Mouse (Mus musculus): ENCODE data around the gene Mmd.

Gene Mmd

DNA sequence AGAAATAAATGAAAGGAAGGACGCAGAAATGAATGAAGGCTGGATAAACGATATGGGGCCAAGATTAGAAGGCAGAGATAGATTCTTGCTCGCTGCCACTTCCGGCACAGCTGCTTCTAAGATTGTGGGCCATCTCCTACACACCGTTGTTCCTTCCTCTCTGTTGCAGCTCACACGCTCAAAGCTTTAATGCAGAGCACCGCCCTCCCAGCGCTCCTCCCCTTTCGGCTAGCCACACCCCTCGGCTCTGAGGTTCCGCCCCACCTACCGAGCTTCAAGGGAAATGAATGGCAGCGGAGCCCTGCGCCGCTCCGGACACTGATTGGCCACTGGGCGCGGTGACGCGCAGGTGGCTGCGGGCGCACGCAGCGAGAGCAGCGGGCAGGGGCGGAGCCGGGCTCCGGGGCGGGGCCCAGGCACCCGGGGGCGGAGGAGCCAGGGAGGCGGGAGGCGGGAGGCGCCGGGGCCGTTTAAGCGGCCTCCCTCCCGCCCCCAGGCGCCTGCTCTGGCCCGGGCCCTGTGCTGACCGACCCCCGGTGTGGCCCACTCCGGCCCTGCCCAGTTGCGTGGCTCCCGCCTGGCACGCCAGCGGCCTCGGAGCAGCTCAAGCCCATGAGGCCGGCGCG, at the start of gene Mmd:
Mmd (plus strand) TSS at position 432 of the 626 bp plus-strand sequence.
- peak; percentile 94 to 95 for DNase-seq (ENCODE audit: low spot score in 2 of 2)

DNA sequence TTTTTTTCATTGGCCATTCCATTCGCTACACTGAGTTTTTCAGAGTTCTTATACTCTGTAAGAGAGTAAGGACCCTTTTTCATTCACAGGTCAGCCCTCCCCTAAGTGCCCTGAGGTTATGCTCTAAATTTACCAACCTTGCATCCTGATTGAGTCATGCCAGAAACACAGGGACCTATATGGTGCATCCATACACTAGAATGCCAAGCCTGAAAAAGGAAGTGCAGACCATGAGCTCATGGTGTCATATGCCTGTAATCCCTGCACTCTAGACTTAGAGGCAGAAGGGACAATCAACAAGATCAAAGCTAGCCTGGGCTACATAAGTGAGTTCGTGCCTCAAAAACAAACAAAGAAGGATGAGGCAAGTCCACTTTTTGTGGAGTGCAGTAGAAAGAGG, 48.4 kb upstream of the Mmd start:
- no peak for DNase-seq (ENCODE audit: low spot score in 2 of 2)

DNA sequence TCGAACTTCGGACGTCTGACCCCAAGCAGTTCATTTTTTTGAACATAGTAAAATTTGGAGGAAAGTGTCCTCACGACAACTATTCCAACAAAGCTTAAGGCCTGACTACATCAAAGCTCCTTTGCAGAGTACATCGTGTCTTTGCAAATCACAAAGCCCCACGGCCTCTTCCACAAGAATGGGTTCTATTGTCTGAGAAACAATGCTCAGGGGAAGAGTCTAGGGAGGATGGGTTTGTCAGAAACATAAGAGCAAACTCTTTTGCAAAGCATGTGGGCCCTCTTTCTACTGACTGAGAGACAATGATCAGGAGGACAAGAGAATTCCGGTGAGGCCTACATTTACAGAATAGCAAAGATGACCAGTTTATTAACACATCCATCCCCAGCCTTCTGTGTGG, 35.0 kb upstream of the Mmd start:
- DNase-seq (ENCODE audit: low spot score in 2 of 2): no peak

DNA sequence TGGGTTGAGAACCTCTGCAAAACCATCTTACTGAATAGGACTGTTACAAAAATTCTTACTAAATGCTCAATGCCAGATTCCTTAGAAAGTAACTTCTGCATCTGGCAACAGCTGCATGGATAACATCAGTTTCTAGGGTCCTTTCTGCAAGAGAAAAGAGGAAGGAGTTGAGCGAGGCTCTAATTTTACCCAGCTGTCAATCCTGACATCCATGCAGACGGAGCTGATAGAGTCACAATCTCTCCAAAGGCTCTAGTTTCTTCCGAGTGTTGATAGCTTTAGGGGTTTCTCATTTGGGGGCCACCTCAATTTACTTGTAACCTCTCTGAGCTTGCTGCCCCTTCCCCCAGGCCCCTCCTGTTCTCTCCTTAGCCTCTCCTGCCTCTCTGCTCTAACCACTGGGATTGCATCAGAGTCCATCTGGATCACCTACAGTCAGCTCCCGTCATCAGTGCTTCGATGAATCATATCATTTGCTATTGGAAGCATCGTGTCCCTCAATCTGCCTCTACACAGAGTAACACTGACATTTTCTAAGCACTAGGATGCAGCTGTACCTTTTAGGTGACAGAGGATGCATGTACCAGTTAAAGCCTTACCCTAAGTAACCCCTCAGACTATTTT, 29.1 kb upstream of the Mmd start:
- DNase-seq (ENCODE audit: low spot score in 2 of 2): no peak

DNA sequence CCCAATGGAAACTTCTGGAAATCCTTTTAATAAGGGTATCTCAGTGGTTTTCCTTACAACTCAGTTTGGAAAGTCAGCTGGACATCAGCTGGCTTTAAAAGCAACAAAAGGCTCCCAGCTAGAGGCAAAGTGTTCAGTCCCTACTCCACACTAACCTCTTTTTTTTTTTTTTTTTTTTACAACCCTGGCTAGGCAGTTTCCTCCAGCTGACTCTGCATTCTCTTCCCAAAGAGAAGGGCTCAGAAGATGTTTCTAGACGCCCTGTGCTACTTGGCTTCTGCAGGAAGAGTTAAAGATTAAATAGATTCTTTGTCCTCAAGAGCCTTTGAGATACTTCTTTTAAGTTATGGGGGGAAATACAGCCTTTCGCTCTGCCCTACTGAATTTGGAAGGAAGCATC, 28.5 kb upstream of the Mmd start:
- no peak for DNase-seq (ENCODE audit: low spot score in 2 of 2)

DNA sequence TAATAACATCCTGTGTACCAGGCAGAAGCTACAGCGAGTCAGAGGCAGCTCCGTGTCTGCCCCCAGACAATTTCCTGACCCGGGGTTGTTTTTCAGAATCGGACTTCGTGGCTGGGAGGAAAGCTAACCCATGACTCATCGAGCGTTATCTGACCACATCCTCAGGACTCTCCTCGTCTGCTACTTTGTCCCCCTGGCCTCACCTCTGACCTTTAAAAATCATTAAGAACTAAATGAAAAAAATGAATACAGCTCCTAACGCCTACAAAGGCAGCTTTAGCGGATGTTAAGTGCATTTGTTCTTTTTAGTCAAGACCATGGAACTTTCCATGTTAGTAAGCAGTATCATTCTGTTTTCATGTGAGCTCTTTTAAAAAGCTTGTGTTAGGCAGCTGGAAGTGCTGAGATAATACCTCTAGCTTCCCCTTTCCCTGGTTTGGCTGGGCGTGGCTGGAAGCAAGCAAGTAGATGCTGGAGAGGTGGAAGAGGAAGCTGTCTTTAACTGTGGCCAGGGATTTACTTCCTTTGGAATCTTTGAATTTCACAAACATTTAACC, 24.3 kb upstream of the Mmd start:
- DNase-seq (ENCODE audit: low spot score in 2 of 2): no peak

DNA sequence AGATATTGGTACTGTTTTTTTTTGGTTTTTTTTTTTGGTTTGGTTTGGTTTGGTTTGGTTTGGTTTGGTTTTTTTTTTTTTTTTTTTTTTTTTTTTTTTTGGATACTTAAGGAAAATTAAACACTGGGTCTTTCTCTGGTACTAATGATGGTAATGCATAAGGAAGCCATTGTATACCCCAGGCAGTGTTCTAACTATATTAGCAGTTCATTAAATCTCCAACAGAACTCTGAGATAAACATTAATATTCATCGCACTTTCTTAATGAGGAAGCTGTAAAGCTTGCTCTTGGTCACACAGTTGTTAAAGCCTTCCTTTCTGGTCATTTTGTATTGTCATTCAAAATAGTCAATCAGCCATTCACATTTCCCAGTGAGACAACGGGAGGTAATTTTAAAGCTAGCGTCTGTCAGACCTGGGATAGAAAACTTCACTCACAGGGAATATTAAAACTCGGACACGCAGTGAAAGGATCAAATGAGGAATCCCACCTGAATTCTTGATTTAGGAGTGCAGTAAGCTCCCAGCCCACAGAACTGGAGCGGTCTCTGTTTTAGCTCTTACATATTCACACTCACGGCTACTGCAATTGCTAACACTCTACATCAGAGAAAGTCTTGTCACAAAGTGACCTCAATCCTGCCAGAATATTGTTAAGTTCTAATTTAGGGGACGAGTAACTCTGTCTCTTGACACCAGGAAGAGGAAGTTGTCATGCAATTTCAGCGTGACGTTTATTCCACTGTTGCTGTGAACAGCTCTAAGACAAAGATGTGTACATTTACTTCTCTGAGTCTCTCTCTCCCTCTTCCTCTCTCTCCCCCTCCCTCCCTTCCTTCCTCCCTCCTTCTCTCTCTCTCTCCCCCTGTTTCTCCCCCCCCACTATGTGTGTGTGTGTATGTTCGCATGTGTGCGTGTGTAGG, 22.0 kb upstream of the Mmd start:
- DNase-seq (ENCODE audit: low spot score in 2 of 2): no peak

DNA sequence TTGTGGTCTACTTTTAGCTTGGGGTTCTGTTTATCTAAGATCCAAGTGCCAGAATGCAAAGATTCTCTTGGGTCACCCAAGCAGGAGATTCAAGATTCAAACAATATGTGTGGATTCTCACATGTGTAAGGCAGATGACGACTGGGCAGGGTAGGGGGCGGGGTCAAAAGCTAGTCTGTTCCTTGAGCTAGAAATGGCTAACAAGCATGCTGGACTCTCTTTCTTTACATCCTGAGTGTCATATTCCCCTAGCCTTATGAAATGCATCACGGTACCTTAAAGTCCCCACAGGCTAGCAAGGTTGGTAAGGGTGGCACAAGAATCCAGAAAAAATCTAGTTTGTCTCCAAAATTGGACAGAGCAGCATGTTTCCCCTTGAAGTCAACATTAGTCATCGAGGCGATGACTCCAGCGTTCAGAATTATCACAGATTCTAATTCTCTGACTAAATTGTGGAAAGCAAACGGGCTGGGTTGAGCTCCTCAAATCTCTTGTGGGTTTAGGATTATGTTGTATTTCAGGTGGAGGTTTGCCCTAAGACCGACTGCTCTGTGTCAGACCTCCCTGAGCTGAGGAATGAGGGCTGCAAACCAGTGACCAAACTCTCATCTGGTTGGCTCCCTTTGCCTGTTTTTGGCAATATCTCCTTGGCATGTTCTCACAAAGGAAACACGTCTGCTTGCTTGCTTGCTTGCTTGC, 20.9 kb upstream of the Mmd start:
- no peak for DNase-seq (ENCODE audit: low spot score in 2 of 2)

DNA sequence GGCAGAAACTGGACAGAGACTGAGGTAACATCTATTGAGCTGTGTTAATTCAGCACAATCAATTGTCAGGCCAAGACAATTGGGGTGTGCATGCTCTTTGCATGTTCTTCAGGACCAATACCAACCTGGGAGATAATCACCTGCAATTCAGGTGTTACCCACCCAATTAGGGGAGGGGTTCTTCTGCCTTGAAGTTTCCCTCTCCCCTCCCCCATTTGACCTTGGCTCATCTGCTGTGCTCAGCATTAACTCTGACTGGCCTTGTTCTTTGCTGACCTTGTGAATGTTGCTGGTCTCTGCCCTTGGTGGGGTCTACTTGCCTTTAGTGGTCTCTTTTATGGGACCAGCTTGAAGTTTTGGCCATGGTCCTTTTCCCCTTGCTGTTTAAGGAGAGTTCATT, 19.5 kb upstream of the Mmd start:
- no peak for DNase-seq (ENCODE audit: low spot score in 2 of 2)

DNA sequence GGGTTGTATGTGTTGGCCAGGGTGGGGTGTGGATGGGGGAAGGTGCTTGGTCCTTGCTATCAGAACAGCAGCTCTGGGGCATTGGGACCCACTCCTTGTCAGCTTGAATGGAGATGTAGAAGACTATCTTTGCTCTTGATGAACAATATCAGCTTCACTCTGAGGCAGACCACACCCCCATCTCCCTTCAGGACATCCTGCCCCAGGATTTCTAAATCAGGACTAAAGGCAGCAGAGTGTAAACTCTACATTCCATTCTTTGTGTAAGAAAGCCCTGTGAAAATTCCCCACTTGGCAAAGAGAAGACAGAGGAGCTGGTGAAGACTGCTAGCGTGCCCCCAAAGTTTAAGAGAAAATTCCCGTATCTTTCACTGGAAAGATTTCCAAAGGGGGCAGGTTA, 18.6 kb upstream of the Mmd start:
- DNase-seq (ENCODE audit: low spot score in 2 of 2): no peak

DNA sequence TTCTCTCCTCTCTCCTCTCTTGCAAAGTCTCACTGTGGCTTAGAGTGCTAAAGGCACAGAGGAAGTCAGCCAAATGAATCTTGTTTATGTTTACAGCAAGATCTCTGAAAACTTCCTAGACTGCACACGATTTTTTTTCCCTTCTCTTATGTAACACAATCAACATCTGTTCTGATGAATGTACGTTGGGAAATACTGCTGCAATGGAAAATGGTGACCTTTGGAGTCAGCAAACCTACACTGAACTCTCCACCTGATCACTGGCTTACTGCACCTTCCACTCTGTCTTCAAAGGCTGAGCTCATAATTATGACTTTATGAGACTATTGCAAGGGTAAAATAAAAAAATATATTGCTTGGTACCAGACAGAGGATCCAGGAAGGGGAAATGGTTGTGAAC, 17.6 kb upstream of the Mmd start:
- no peak for DNase-seq (ENCODE audit: low spot score in 2 of 2)

DNA sequence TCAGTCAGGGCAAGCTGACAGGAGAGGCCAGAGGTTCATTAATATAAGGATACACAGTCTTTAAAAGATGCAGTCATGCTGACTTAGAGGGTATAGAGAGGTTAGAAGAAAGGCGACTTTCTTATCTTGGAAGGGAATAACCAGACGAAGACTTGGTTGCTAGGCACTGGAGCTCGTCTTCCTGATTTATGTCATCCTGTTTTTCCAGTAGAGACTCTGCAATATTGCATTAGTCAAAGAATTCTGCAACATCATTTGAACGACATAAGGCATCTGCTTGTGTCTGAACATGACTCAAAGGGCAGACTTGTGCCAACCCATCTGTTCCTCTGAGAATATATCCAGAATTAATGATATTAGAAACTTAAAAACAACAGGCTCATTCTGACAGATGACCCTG, 16.6 kb upstream of the Mmd start:
- DNase-seq (ENCODE audit: low spot score in 2 of 2): no peak

DNA sequence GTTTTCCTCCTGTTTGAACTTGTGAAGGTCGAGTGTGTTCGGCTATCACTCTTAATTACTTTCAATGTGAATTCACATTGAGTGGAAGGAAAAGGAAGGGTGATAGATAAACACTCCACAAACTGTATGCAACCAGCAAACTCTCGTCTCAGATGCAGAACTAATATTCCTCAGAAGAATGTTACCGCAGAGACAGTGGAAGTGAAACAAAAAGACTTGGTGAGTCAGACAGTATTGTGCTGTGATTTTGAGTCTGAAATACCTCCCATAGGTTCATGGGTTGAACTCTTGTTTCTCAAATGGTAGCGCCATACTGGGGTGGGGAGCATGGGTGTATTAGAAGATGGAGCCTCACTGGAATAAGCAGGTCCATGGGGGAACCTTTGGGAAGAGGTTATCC, 14.0 kb upstream of the Mmd start:
- DNase-seq (ENCODE audit: low spot score in 2 of 2): no peak

DNA sequence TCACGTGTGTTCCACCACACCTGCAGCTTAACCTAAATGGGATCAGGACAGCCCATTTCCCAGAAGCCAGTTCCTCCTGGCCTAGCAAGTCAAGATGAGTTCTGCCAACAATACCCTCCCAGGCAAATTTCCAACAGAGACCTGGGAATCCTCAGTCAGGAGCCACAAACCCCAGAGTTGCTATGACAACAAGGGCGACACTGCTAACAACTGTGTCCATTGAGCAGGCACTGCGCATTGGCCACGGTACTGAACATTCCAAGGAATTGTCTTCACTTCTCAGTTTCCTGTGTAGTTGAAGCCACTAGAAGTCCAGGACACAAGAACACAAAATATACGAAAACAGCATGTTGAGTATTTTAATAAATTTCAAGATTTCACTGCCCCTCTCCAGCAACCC, 11.6 kb upstream of the Mmd start:
- DNase-seq (ENCODE audit: low spot score in 2 of 2): no peak

DNA sequence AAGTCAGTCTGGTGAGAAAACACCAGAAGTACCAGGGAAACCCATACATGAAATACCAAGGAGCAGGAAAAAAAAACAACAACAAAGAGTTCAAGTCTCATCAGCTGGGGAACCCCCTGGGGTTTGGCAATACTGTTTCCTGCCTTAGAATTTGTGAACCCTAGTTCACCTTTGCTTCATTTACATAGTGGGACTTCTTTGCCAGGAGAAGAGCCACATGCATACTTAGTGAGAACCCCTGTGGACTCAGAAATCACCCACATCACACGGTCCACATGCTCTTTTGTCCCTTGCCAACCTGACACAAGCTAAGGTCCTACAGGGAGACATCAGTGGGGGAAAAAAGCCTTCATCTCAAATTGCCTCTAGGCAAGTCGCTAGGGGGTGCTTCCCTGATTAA, 10.6 kb upstream of the Mmd start:
- DNase-seq (ENCODE audit: low spot score in 2 of 2): no peak

DNA sequence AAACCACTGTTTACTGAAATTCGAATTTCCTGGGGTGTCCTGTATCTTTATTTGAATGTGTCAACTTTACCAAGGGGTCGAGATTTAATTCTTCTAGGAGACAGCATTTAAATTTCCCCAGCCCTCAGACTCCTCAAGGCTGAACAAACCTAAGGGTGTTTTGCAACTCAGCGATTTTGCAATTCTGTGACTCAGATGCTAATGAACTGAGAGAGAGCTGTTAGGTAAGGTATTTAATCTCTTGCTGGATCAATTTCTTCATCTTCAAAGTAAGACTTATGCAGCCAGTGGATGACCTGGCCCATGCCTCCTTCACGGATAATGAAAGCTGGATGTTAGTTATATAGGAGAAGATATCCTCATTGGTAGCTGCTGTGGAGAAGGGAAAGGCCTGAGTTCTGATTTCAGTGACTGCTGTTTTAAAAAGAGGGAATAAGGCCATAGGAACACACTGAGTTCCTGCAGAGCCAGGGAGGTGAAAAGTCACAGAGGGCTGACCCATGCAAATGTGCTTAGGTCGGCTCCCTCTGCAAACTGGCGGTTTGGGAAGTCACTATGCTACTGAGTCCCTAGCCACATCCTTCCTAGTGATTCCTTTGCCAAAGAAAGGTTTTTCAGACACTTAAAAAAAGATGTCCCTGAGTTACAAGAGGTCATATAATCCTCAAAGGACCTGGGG, 8.5 kb upstream of the Mmd start:
- no peak for DNase-seq (ENCODE audit: low spot score in 2 of 2)

DNA sequence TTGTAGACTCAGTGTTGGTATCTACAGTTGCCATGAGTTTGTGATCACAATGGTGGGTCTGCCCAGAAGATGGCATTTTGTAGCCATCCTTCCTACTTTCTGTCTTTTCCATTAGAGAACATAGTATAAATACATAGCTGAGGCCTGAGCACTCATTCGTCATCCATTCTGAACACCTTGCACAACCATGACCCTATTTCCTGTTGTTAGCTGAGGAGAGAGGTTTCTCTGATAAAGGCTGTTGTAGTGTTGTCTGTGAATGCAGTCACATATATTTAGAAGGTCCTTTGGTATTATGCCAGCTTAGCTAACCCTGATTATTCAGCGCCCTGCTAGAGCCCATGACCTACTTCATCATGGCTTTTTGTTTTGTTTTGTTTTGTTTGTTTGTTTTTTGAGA, 7.4 kb upstream of the Mmd start:
- no peak for DNase-seq (ENCODE audit: low spot score in 2 of 2)

DNA sequence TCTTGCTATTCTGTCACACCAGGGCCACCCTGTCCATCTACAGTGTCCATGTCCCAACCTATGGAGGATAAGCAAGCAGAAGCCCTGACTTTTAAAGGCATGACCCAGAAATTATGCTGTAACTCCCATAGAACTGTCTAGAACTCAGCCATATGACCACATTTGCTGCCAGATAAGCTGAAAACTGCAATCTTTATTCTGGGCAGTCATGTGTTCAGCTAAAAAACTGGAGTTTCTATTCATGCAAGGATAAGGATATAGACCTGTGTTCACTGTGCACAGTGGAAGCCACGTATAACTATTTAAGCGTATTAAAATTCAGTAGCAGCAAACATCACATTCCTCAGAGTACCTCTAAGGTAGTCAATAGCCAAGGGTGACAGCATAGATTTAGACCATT, 6.0 kb upstream of the Mmd start:
- no peak for DNase-seq (ENCODE audit: low spot score in 2 of 2)

DNA sequence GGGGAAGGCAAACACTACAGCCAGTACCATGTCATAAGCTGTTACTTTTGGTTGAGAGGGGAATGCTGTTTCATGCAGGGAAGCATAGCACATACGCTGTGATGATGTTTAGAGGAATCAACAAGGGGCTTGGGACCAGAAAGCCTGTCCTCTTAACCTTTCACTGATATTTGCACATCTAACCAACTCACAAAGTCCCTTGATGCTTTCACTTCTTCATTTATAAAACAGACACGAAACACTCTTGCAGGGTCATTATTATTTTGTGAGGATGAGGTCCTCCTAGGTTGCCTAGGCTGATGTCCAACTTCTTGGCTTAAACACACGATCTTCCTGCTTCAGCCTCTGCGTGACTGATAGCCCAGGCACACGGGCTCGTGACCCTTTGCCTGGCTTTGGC, 3.6 kb upstream of the Mmd start:
- DNase-seq (ENCODE audit: low spot score in 2 of 2): no peak

DNA sequence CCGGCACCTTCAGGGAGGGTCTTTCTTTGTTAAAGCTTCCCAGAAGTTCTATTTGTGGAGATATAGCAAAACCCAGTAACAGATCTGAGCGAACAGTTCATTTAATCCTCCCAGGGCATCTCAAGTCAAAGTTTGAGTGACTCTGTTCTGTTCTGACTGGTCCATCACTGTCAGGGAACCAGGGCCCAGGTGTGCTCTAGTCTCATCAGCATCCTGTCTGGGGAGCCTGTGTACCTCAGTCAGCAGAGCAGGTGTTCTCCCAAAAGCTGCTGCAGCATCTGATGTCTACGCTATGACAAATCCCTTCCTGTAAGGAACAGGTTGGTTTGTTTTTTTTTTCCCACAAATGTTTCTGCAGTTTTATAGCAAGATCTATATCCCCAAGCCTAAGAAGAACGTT, 2.6 kb upstream of the Mmd start:
- DNase-seq (ENCODE audit: low spot score in 2 of 2): no peak

DNA sequence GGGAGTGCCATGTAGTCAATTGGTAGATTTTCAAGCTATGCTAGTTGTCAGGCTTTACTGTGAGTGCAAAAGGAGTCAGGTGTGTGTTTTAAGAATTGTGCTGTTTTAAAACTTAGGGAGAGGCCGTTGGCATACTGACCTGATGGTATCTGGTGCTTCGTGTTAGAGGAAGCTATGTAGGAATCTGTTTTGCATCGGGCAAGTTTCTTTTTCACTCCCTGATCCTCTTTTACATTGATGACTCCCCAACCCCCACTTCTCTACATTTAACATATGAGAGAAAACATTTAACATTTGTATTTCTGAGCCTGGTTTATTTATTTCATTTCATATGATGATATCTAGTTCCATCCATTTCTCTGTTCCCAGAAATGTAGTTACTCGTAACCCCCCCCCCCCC, 1.5 kb upstream of the Mmd start:
- no peak for DNase-seq (ENCODE audit: low spot score in 2 of 2)
